Mouse (Mus musculus) lung, postnatal 0 days (tissue): ENCODE measurements at regions not wholly inside any gene's neighbourhood (a gene's known extent, or its start where the extent isn't known, plus 50 kb on each side); places are given as distances from the start of the nearest gene placed in this dataset.

Experiments used
- CTCF ChIP-seq: IDR thresholded peaks from 2 replicates; pipeline ENCODE4 v1.5.1; 2016; ENCODE audit warnings: antibody characterized with exemption, mild to moderate bottlenecking
- EP300 ChIP-seq: IDR thresholded peaks from 2 replicates; pipeline ENCODE4 v1.6.1; 2016; ENCODE audit warnings: antibody characterized with exemption, mild to moderate bottlenecking, control low read depth

GRCm38 (mm10) chr5:148633331-148633730, 80.7 kb upstream of the Ubl3 start:
- TF ChIP-seq CTCF (no peak), EP300 (no peak)
